Mouse (Mus musculus) heart, embryonic 14.5 days (tissue): ENCODE data around the gene Ccdc155. TPM values are rescaled to one million over a fixed set of nuclear protein-coding genes. Genes with fewer than 3 reads are reported as not detected.

ENCODE experiments used
- ATAC-seq: fragments of 200-750 bp; cut with Nextera tagmentation; 2 replicates; pipeline ENCODE4 v1.8.0; 2017; ENCODE audit warnings: low read depth, moderate TSS enrichment; ENCODE audit not compliant: insufficient number of reproducible peaks, insufficient read depth, low FRiP score
- H3K27ac ChIP-seq, 2 experiments: fragments of 200-500 bp in 1 of 2; fragments of 300-500 bp in 1 of 2; sonication (generic) in 1 of 2; replicated peaks in 1 of 2; 2 replicates each; pipeline ENCODE4 v1.5.1; 2012 to 2014; ENCODE audit warnings: low read depth in 2 of 2, low read length in 2 of 2, control low read depth in 1 of 2, mild to moderate bottlenecking in 1 of 2, mixed read lengths in 1 of 2; ENCODE audit not compliant: control insufficient read depth in 1 of 2, insufficient read depth in 1 of 2
- H3K27me3 ChIP-seq: fragments of 300-500 bp; sonication (generic); 2 replicates; pipeline ENCODE4 v1.6.1; 2014; ENCODE audit warnings: mild to moderate bottlenecking, low read length, control low read depth; ENCODE audit not compliant: control insufficient read depth, insufficient read depth
- H3K36me3 ChIP-seq: fragments of 300-500 bp; sonication (generic); 2 replicates; pipeline ENCODE4 v1.6.1; 2014; ENCODE audit warnings: mild to moderate bottlenecking, control low read depth, low read length, mixed read lengths; ENCODE audit not compliant: control insufficient read depth, insufficient read depth
- H3K4me1 ChIP-seq, 2 experiments: fragments of 200-500 bp in 1 of 2; fragments of 300-500 bp in 1 of 2; sonication (generic) in 1 of 2; 2 replicates each; pipeline ENCODE4 v1.6.1; 2012 to 2014; ENCODE audit warnings: low read length in 2 of 2, control low read depth in 1 of 2, mixed read lengths in 1 of 2; ENCODE audit not compliant: control insufficient read depth in 2 of 2, insufficient read depth in 2 of 2
- H3K4me2 ChIP-seq: fragments of 300-500 bp; sonication (generic); 2 replicates; pipeline ENCODE4 v1.6.1; 2014; ENCODE audit warnings: mild to moderate bottlenecking, low read length
- H3K4me3 ChIP-seq, 2 experiments: fragments of 200-500 bp in 1 of 2; fragments of 300-500 bp in 1 of 2; sonication (generic) in 1 of 2; 2 replicates each; pipeline ENCODE4 v1.5.1; 2012 to 2014; ENCODE audit warnings: low read length in 2 of 2, mild to moderate bottlenecking in 2 of 2, control low read depth in 1 of 2, low read depth in 1 of 2, moderate library complexity in 1 of 2; ENCODE audit not compliant: control insufficient read depth in 1 of 2, insufficient read depth in 1 of 2
- H3K9ac ChIP-seq: fragments of 300-500 bp; sonication (generic); 2 replicates; pipeline ENCODE4 v1.6.1; 2014; ENCODE audit warnings: mild to moderate bottlenecking, low read length
- H3K9me3 ChIP-seq: fragments of 300-500 bp; sonication (generic); 2 replicates; pipeline ENCODE4 v1.6.1; 2016; ENCODE audit warnings: low read length, control low read depth; ENCODE audit not compliant: control insufficient read depth
- WGBS: fragments of 180-500 bp; shearing (Covaris S2); extraction: QIAGEN DNeasy Blood & Tissue Kit; methylation state at CpG from one replicate; pipeline ENCODE4 v1.1.7; 2014; 5-methylcytosine and 5-hydroxymethylcytosine counted together
- polyA plus RNA-seq: library from polyadenylated mRNA; unstranded; fragments of >200 nt; fragmentation: Nextera tagmentation; extraction: Ambion mirVana; gene quantifications from 2 replicates; pipeline ENCODE4 v1.2.1, GENCODE M21; 2014

Gene Ccdc155
- polyA plus RNA-seq, 1 experiment from 2014 or later = 0.32 TPM

GRCm38 (mm10) chr7:45149545-45149944 lies 55.1 kb downstream of the Ccdc155 start:
- Histone ChIP-seq H3K9me3 (no peaks in the 10 kb centered on the region), H3K27me3 (no peaks in the 10 kb centered on the region), H3K36me3 (peaks cover 33% of the 10 kb centered on the region), H3K4me1 (peaks cover 0 to 4% of the 10 kb centered on the region in 2 experiments; a peak in 1 of 4 replicates), H3K27ac (no peak overlapping the region), H3K4me3 (no peak overlapping the region), H3K4me2 (no peak overlapping the region), H3K9ac (no peak overlapping the region)
- no peak for ATAC-seq
- WGBS = 63% methylated on average over 6 of the region's 6 CpGs

GRCm38 (mm10) chr7:45148534-45149098 lies 56.1 kb downstream of the Ccdc155 start:
- Histone ChIP-seq H3K27me3 (no peaks in the 10 kb centered on the region), H3K27ac (peak overlapping the region in 1 of 2 experiments; percentile 9; a peak in 1 of 4 replicates), H3K9me3 (no peaks in the 10 kb centered on the region), H3K4me2 (no peak overlapping the region), H3K9ac (no peak overlapping the region), H3K4me1 (peaks cover 0 to 4% of the 10 kb centered on the region in 2 experiments; a peak in 1 of 4 replicates), H3K36me3 (peaks cover 41% of the 10 kb centered on the region), H3K4me3 (no peak overlapping the region)
- no peak for ATAC-seq
- WGBS = 36% methylated on average over 4 of the region's 4 CpGs

GRCm38 (mm10) chr7:45147899-45148298 lies 56.8 kb downstream of the Ccdc155 start:
- Histone ChIP-seq H3K27me3 (no peaks in the 10 kb centered on the region), H3K4me1 (no peaks in the 10 kb centered on the region), H3K4me3 (no peak overlapping the region), H3K4me2 (no peak overlapping the region), H3K9me3 (no peaks in the 10 kb centered on the region), H3K36me3 (peaks cover 48% of the 10 kb centered on the region), H3K9ac (no peak overlapping the region), H3K27ac (no peak overlapping the region)
- 74% methylated on average over 11 of the region's 11 CpGs for WGBS
- ATAC-seq = no peak

GRCm38 (mm10) chr7:45147267-45147666 lies 57.4 kb downstream of the Ccdc155 start:
- no peak for ATAC-seq
- no peak overlapping the region for H3K9ac ChIP-seq
- H3K4me2 ChIP-seq = no peak overlapping the region
- no peaks in the 10 kb centered on the region for H3K9me3 ChIP-seq
- H3K36me3 ChIP-seq = peaks cover 53% of the 10 kb centered on the region
- no peak overlapping the region for H3K27ac ChIP-seq
- H3K4me3 ChIP-seq = no peak overlapping the region
- no peaks in the 10 kb centered on the region for H3K27me3 ChIP-seq
- WGBS = 90% methylated on average over 11 of the region's 11 CpGs
- H3K4me1 ChIP-seq = no peaks in the 10 kb centered on the region

GRCm38 (mm10) chr7:45145460-45145859 lies 59.2 kb downstream of the Ccdc155 start:
- Histone ChIP-seq H3K4me2 (no peak overlapping the region), H3K9ac (no peak overlapping the region), H3K9me3 (no peaks in the 10 kb centered on the region), H3K4me3 (no peak overlapping the region), H3K27ac (no peak overlapping the region), H3K27me3 (no peaks in the 10 kb centered on the region), H3K4me1 (no peaks in the 10 kb centered on the region), H3K36me3 (peaks cover 59% of the 10 kb centered on the region)
- ATAC-seq = no peak
- WGBS = 90% methylated on average over 8 of the region's 8 CpGs

- Histone ChIP-seq H3K27ac (no peak overlapping the region), H3K9ac (no peak overlapping the region), H3K9me3 (no peaks in the 10 kb centered on the region), H3K4me3 (no peak overlapping the region), H3K27me3 (no peaks in the 10 kb centered on the region), H3K4me1 (no peaks in the 10 kb centered on the region), H3K36me3 (peaks cover 59% of the 10 kb centered on the region), H3K4me2 (no peak overlapping the region)
- ATAC-seq = no peak
- WGBS = 85% methylated on average over 13 of the region's 13 CpGs
Measured at GRCm38 (mm10) chr7:45144368-45145174, 60.1 kb downstream of the Ccdc155 start.

- H3K27me3 ChIP-seq = no peaks in the 10 kb centered on the region
- no peaks in the 10 kb centered on the region; a peak in 1 of 4 replicates for H3K4me1 ChIP-seq
- H3K27ac ChIP-seq = no peak overlapping the region
- H3K4me3 ChIP-seq = no peak overlapping the region
- H3K9me3 ChIP-seq = no peaks in the 10 kb centered on the region
- H3K9ac ChIP-seq = no peak overlapping the region
- no peak overlapping the region for H3K4me2 ChIP-seq
- peaks cover 45% of the 10 kb centered on the region for H3K36me3 ChIP-seq
- 86% methylated on average over 5 of the region's 5 CpGs for WGBS
- no peak for ATAC-seq
Measured at GRCm38 (mm10) chr7:45141914-45142313, 62.8 kb downstream of the Ccdc155 start.
